Mouse (Mus musculus) layer of hippocampus, adult 11-12 months (tissue): Measurements from ENCODE around the gene Ak7.

Experiments used
- DNase-seq: peaks from one replicate; pipeline ENCODE4 v3.0.0; 2022; ENCODE audit warnings: low spot score

Gene Ak7

GRCm38 (mm10) chr12:105789885-105790284 is 84.1 kb downstream of the Ak7 start:
- DNase-seq: no peak

- DNase-seq: no peak
Measured at GRCm38 (mm10) chr12:105794896-105795295, 89.1 kb downstream of the Ak7 start.

GRCm38 (mm10) chr12:105798001-105798400 is 92.2 kb downstream of the Ak7 start:
- DNase-seq: no peak

- no peak for DNase-seq
Measured at GRCm38 (mm10) chr12:105805790-105806189, 100.0 kb downstream of the Ak7 start.

- no peak for DNase-seq
Measured at GRCm38 (mm10) chr12:105806205-105806604, 100.4 kb downstream of the Ak7 start.

GRCm38 (mm10) chr12:105807416-105807815 is 101.6 kb downstream of the Ak7 start:
- DNase-seq: no peak

GRCm38 (mm10) chr12:105808945-105809344 is 103.2 kb downstream of the Ak7 start:
- DNase-seq: no peak

- DNase-seq: no peak
Measured at GRCm38 (mm10) chr12:105810608-105811007, 104.8 kb downstream of the Ak7 start.

- no peak for DNase-seq
Measured at GRCm38 (mm10) chr12:105813957-105814356, 108.2 kb downstream of the Ak7 start.

- DNase-seq: no peak
Measured at GRCm38 (mm10) chr12:105823472-105823871, 117.7 kb downstream of the Ak7 start.

GRCm38 (mm10) chr12:105824743-105825142 is 119.0 kb downstream of the Ak7 start:
- DNase-seq: no peak

- no peak for DNase-seq
Measured at GRCm38 (mm10) chr12:105825266-105825665, 119.5 kb downstream of the Ak7 start.
